Mouse (Mus musculus) spleen, postnatal 14 days (tissue): ENCODE data around the gene Cdh13.
A peak's percentile ranks its signal among the peaks of the same experiment; 100 is the strongest.

Experiments used
- DNase-seq, 2 experiments: peaks; one replicate each; pipeline ENCODE4 v3.0.0; 2021 to 2022; ENCODE audit warnings: low spot score in 2 of 2

Cdh13 gene

GRCm38 (mm10) chr8:119254358-119254757, 970.8 kb downstream of the Cdh13 start:
- no peak for DNase-seq

- no peak for DNase-seq
Measured at GRCm38 (mm10) chr8:119258642-119259041, 975.1 kb downstream of the Cdh13 start.

- DNase-seq: no peak
Measured at GRCm38 (mm10) chr8:119263750-119264149, 980.2 kb downstream of the Cdh13 start.

- DNase-seq: no peak
Measured at GRCm38 (mm10) chr8:119266304-119266703, 982.8 kb downstream of the Cdh13 start.

- no peak for DNase-seq
Measured at GRCm38 (mm10) chr8:119269576-119269975, 986.0 kb downstream of the Cdh13 start.

GRCm38 (mm10) chr8:119270371-119270770, 986.8 kb downstream of the Cdh13 start:
- DNase-seq: no peak

- DNase-seq: no peak
Measured at GRCm38 (mm10) chr8:119272891-119273290, 989.4 kb downstream of the Cdh13 start.

GRCm38 (mm10) chr8:119275442-119275841, 991.9 kb downstream of the Cdh13 start:
- no peak for DNase-seq

GRCm38 (mm10) chr8:119277047-119277451, 993.5 kb downstream of the Cdh13 start:
- no peak for DNase-seq

GRCm38 (mm10) chr8:119281761-119282160, 998.2 kb downstream of the Cdh13 start:
- DNase-seq: no peak

- DNase-seq: no peak
Measured at GRCm38 (mm10) chr8:119284516-119284915, 1001.0 kb downstream of the Cdh13 start.

- no peak for DNase-seq
Measured at GRCm38 (mm10) chr8:119284920-119285319, 1001.4 kb downstream of the Cdh13 start.

GRCm38 (mm10) chr8:119295477-119295876, 1011.9 kb downstream of the Cdh13 start:
- no peak for DNase-seq

- DNase-seq: peak in 1 of 2 experiments; percentile 5
Measured at GRCm38 (mm10) chr8:119297752-119298151, 1014.2 kb downstream of the Cdh13 start.

- DNase-seq: no peak
Measured at GRCm38 (mm10) chr8:119300335-119300734, 1016.8 kb downstream of the Cdh13 start.

GRCm38 (mm10) chr8:119304196-119304595, 1020.7 kb downstream of the Cdh13 start:
- DNase-seq: no peak

- DNase-seq: peak in 1 of 2 experiments; percentile 5
Measured at GRCm38 (mm10) chr8:119311412-119311811, 1027.9 kb downstream of the Cdh13 start.

GRCm38 (mm10) chr8:119323215-119323614, 1039.7 kb downstream of the Cdh13 start:
- DNase-seq: no peak

GRCm38 (mm10) chr8:119339546-119339945, 1056.0 kb downstream of the Cdh13 start:
- DNase-seq: no peak

GRCm38 (mm10) chr8:119343606-119344005, 1060.1 kb downstream of the Cdh13 start:
- no peak for DNase-seq

- peak; percentile 90 to 97 for DNase-seq
Measured at GRCm38 (mm10) chr8:119344190-119344856, 1060.8 kb downstream of the Cdh13 start, which contains the start of gene Hsbp1. Gene Hsbp1 (plus strand): TSS chr8:119344488.

GRCm38 (mm10) chr8:119345029-119345682, 1061.6 kb downstream of the Cdh13 start:
- DNase-seq: no peak

- no peak for DNase-seq
Measured at GRCm38 (mm10) chr8:119345683-119346075, 1062.1 kb downstream of the Cdh13 start.
